Mouse (Mus musculus): ENCODE results near the gene Rexo5. TPM values are rescaled to one million over a fixed set of nuclear protein-coding genes. Genes with fewer than 3 reads are reported as not detected.

Gene Rexo5
- 0.90 and 0.97 TPM in 2 replicates for polyA plus RNA-seq (2021; fragmentation: Nextera tagmentation)
- long read RNA-seq, experiment 1, result 0 reads
- long read RNA-seq, experiment 2, partial matches to known transcripts, result 0 of 1 reads
- long read RNA-seq, experiment 2, other reads (novel, unspliced or antisense), result 0 of 1 reads

DNA sequence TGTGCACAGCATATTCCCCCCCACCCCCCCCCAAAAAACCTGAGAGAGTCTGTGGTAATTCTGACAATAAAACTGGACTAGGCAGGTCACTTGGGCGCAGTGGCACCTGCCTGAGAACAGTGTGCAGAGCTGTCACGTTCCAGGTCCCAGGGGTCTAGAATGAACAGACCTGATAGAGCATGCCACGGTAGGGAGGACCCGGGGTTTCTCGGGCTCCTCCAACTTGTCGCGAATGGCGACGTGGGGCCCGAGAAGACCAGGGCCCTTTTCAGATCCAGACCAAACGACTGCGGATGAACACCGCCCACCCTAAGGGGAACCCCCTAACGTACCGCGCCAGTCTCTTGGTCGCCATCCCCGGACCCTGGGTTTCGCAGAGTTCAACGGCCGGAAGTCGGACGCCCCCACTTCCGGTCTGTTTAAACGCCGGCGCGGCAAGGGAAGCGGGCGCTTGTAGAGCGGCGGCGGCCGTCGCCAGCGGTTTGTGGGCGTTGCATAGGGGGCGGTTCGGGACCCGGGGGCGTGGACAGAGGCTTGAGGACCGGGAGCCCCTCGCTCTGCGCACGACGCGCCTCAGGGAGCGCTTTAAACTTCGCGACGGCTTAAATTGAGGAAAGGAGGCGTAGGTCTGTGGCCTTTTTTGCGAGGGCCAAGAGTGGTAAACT, at the start of gene Rexo5, which contains the start of gene Eri2:
Gene Rexo5 (plus strand): TSS at position 421 of the 665 bp plus-strand sequence.
Gene Eri2 (minus strand): TSS at position 473 of the 665 bp plus-strand sequence.

DNA sequence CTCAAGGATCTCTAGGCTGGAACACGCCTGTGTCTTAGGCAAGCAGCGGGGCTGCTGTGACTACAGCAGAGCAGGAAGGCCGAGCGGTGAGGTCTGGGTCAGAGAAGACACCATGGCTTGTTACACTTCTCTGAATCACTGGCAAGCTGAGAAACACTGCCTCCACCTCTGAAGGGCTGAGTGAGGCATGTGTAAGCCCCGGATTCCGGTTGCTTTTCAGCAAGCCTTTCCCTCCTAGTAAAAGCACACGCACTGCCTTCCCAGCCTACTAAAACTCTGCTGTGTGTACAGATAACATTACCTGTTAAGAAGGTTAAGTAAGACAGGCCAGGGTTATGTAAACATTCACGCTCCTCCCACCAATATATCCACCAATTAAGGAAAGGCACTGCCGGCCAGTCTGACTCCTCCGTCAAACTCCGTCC, 33.3 kb upstream of the Rexo5 start, which contains the start of gene Acsm3:
Gene Acsm3 (plus strand): TSS at position 397 of the 425 bp plus-strand sequence.

DNA sequence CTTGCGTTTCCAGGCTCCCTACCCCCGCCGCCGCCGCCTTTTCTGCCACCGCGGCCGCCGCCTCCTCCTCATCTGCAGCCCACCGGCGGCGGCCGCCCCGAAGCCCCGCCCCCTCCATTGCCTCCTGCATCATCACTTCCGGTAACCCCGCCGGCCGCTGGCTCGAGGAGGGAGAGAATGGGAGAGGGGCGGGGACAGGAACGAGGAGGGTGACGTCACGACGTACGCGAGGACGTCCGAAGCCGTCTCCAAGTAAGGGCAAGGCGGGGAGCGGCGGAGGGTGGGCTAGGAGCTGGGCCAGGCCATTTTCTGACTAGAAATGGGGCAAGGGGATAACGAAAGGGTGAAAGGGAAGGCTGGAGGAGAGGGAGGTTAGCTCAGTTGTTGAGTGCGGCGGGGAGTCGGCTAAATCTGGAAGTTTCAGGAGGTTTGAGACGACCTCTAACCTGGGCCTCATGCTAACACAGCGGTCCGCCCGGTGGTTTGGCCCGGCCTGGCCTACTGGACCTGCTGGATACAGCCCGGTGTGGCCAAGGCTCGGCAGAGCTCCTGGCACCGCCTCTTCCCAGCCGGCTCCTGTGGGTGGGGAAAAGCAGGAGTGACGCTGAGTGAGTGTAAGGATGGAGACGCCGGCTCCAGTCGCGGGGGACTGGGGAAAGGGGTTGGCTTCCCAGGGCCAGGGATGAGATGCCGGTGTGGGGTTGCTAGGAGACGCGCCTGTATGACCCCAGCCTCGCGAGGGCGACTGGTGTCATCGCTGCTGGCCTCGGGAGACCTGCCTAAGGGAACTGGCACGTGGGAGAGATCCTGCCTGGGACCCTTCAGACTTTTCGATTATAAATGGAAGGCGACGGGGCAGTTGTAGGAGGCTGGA, 102.1 kb downstream of the Rexo5 start, which contains the start of the genes Lyrm1 and Dcun1d3:
Gene Lyrm1 (plus strand): TSS at position 223 of the 874 bp plus-strand sequence.
Gene Dcun1d3 (minus strand): TSS at position 660 of the 874 bp plus-strand sequence.

Other genes starting within 250 kb of the Rexo5 start
- not detected in 2 replicates for gene Acsm2, start 239.7 kb upstream of the Rexo5 start, polyA plus RNA-seq (2021; fragmentation: Nextera tagmentation)
- gene Acsm1, start 187.0 kb upstream of the Rexo5 start, polyA plus RNA-seq (2021; fragmentation: Nextera tagmentation), result not detected in 2 replicates
- not detected in 2 replicates for gene Acsm4, start 104.0 kb upstream of the Rexo5 start, polyA plus RNA-seq (2021; fragmentation: Nextera tagmentation)
- gene Thumpd1, start 73.2 kb upstream of the Rexo5 start, polyA plus RNA-seq (2021; fragmentation: Nextera tagmentation), result 39.0 and 40.0 TPM in 2 replicates
- gene Acsm3, start 33.1 kb upstream of the Rexo5 start, polyA plus RNA-seq (2021; fragmentation: Nextera tagmentation), result 0.46 TPM in 1 of 2 replicates, not detected in the other
- gene Eri2, start 52 bp downstream of the Rexo5 start, polyA plus RNA-seq (2021; fragmentation: Nextera tagmentation), result 5.3 and 6.0 TPM in 2 replicates
- gene Lyrm1, start 101.9 kb downstream of the Rexo5 start, polyA plus RNA-seq (2021; fragmentation: Nextera tagmentation), result 19.0 and 19.3 TPM in 2 replicates
- 1.4 and 1.8 TPM in 2 replicates for gene Dcun1d3, start 102.3 kb downstream of the Rexo5 start, polyA plus RNA-seq (2021; fragmentation: Nextera tagmentation)

Measured in layer of hippocampus, adult 6 months (tissue).